Mouse (Mus musculus): ENCODE measurements around the gene Itpkb. TPM values are rescaled to one million over a fixed set of nuclear protein-coding genes. Genes with fewer than 3 reads are reported as not detected.
"Not testable (repeated sequence)": the region's sequence is repeated elsewhere in the genome, so short reads cannot be mapped to it uniquely, and the experiment has no call there.

Itpkb gene
- polyA plus RNA-seq, 1 experiment = 14.9 TPM

DNA sequence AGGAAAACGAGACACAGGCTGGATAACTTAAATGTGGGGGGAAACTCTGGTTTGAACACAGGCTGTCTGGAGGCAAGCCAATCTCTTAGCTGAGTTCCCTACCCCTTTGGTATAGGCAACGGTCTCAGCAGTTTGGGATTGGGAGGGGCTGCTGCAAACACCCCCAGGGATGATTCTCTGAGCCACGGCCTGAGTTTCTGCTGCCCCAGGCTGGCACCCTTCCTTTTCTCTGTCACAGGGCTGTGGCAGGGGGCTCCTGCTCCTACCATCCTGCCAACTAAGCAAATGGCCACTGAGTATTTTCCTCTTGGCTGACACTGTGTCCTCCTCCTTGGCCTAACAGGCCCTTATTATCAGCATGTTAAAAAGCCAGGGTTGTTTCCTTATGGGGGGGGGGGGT is 37.3 kb downstream of the Itpkb start:
- no peak overlapping the region for H3K27ac ChIP-seq (ENCODE audit: insufficient read depth, low read depth, low read length)

DNA sequence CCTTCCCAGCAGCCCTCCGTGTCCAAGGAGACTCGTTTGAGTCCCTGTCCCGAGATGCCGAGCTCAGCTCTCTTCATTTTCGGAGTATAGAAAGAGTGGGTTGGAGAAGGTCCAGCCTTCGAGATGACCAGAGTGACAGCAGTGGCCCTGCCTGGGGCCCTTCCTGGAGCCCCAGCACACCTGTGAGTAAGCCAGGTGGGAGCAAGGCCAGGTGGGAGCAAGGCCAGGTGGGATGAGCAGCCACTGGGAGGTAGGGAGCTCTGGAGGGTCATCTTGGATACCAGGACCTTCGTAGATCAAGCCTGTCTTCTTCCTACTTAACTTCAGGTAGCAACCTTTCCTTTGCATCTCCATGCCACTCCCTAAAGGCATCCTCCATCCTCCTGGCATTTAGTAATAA is 37.8 kb downstream of the Itpkb start:
- WGBS = 83% methylated on average over 7 of the region's 7 CpGs
- Histone ChIP-seq H3K27ac (ENCODE audit: insufficient read depth, low read depth, low read length) (no peak overlapping the region), H3K4me1 (ENCODE audit: control insufficient read depth, insufficient read depth, low read length) (peaks cover 25% of the 10 kb centered on the region), H3K4me3 (ENCODE audit: insufficient read depth, low read depth, low read length) (no peak overlapping the region), H3K27me3 (replicated peaks; ENCODE audit: control insufficient read depth, insufficient read depth, low read length) (no peaks in the 10 kb centered on the region), H3K36me3 (ENCODE audit: control insufficient read depth, insufficient read depth, low read length) (no peaks in the 10 kb centered on the region)
- DNase-seq = no peak
- no peak for TF ChIP-seq POLR2A (IDR thresholded peaks at IDR 0.05; ENCODE audit: low read depth, low read length)
- no peak for TF ChIP-seq CTCF (conservative IDR thresholded peaks at IDR 0.05; ENCODE audit: insufficient read depth, insufficient read length, low read depth, low read length)

More for the DNA sequence above, 37.3 kb downstream of the Itpkb start:
- WGBS = 65% methylated on average over 3 of the region's 3 CpGs
- H3K4me1 ChIP-seq (ENCODE audit: control insufficient read depth, insufficient read depth, low read length) = peaks cover 28% of the 10 kb centered on the region
- DNase-seq = no peak
- TF ChIP-seq CTCF (conservative IDR thresholded peaks at IDR 0.05; ENCODE audit: insufficient read depth, insufficient read length, low read depth, low read length) (no peak), POLR2A (IDR thresholded peaks at IDR 0.05; ENCODE audit: low read depth, low read length) (no peak)
- no peak overlapping the region for H3K4me3 ChIP-seq (ENCODE audit: insufficient read depth, low read depth, low read length)
- H3K36me3 ChIP-seq (ENCODE audit: control insufficient read depth, insufficient read depth, low read length) = no peaks in the 10 kb centered on the region
- H3K27me3 ChIP-seq (replicated peaks; ENCODE audit: control insufficient read depth, insufficient read depth, low read length) = no peaks in the 10 kb centered on the region

DNA sequence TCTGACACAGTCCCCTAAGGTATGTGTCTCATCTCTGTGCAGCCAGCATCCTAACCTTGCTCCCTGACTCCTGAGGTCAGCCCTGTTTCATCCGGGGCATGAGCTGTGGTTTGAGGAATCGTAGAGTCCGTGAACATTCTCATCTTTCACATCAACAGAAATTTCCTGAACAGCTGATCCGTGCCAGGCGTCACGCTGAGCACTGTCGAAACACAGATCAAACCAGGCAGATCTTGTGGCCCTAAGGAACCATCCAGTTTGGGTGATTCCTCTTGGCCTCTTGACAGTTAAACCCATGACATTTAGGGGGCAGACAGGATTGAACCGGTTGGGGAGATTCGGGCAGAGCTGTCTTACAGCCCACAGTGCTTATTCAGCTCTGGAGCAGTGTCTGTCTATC is 38.4 kb downstream of the Itpkb start:
- H3K36me3 ChIP-seq (ENCODE audit: control insufficient read depth, insufficient read depth, low read length) = no peaks in the 10 kb centered on the region
- 48% methylated on average over 9 of the region's 9 CpGs for WGBS
- no peak overlapping the region for H3K4me3 ChIP-seq (ENCODE audit: insufficient read depth, low read depth, low read length)
- H3K27me3 ChIP-seq (replicated peaks; ENCODE audit: control insufficient read depth, insufficient read depth, low read length) = no peaks in the 10 kb centered on the region
- no peak for DNase-seq
- no peak overlapping the region for H3K27ac ChIP-seq (ENCODE audit: insufficient read depth, low read depth, low read length)
- peaks cover 21% of the 10 kb centered on the region for H3K4me1 ChIP-seq (ENCODE audit: control insufficient read depth, insufficient read depth, low read length)
- TF ChIP-seq CTCF (conservative IDR thresholded peaks at IDR 0.05; ENCODE audit: insufficient read depth, insufficient read length, low read depth, low read length) = no peak
- TF ChIP-seq POLR2A (IDR thresholded peaks at IDR 0.05; ENCODE audit: low read depth, low read length) = no peak

DNA sequence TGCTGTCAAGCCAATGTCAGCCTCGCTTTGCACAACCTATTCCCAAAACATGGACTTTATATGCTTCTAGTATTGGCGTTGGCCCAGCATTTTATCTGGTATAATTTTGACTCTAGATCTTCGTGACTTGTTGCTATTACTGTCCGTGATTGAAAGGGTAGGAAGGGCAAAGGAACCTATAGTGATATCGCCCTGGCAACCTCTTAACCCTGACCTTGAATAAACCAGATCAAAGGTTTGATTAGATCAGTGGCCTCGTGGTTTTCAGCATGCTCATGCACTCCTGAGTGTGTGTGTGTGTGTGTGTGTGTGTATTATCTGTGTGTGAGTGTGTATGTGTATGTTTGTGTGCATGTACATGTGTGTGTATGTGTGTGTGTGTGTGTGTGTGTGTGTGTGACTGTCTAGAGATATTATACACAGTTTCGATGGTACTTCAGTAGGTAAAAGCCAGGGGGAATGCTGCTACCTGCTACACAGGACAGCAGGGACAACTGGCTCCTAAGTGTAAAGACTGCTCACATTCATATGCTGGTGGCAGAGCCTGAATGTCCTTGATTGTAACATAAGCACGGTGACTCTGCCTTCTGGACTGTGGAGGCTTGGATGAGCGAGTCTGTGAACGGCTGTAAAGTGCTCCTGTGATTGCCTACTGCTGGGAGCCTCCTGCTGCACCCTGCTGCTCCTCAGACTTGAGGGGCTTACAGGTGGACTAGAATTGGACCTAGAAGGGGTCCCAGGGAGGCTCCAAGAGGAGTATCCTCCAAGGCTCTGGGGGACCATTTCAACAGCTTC is 40.8 kb downstream of the Itpkb start:
- no peak for DNase-seq
- H3K27ac ChIP-seq (ENCODE audit: insufficient read depth, low read depth, low read length) = 0 out of 2 replicates have a peak overlapping the region, but pooled peaks have one; percentile 7
- TF ChIP-seq CTCF (conservative IDR thresholded peaks at IDR 0.05; ENCODE audit: insufficient read depth, insufficient read length, low read depth, low read length) = no peak
- H3K4me1 ChIP-seq (ENCODE audit: control insufficient read depth, insufficient read depth, low read length) = peaks cover 13% of the 10 kb centered on the region
- no peaks in the 10 kb centered on the region for H3K27me3 ChIP-seq (replicated peaks; ENCODE audit: control insufficient read depth, insufficient read depth, low read length)
- H3K4me3 ChIP-seq (ENCODE audit: insufficient read depth, low read depth, low read length) = no peak overlapping the region
- WGBS = 64% methylated on average over 10 of the region's 10 CpGs
- no peaks in the 10 kb centered on the region for H3K36me3 ChIP-seq (ENCODE audit: control insufficient read depth, insufficient read depth, low read length)

DNA sequence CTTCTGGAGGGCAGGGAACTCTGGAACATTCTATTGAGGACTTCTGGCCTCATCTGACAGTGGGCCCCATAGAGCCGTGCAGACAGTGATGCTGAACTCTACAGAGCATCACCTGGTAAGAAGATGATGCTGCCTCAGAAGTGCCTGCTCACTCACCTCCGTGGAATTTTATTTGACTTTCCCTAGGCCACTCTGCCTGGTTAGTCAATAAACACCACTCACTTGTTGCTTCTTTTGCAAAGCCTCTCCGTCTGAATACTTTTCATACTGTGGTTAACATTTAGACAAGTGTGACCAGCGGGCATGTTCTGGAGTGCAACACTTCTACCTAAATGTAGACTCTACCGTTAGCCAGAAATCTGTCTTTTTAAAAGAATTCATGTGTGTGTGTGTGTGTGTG is 42.0 kb downstream of the Itpkb start:
- H3K36me3 ChIP-seq (ENCODE audit: control insufficient read depth, insufficient read depth, low read length); H3K27me3 ChIP-seq (replicated peaks; ENCODE audit: control insufficient read depth, insufficient read depth, low read length); H3K4me3 ChIP-seq (ENCODE audit: insufficient read depth, low read depth, low read length); H3K4me1 ChIP-seq (ENCODE audit: control insufficient read depth, insufficient read depth, low read length); DNase-seq: not testable (repeated sequence)
- 59% methylated on average over 5 of the region's 5 CpGs for WGBS
- H3K27ac ChIP-seq (ENCODE audit: insufficient read depth, low read depth, low read length) = 0 out of 2 replicates have a peak overlapping the region, but pooled peaks have one; percentile 12

DNA sequence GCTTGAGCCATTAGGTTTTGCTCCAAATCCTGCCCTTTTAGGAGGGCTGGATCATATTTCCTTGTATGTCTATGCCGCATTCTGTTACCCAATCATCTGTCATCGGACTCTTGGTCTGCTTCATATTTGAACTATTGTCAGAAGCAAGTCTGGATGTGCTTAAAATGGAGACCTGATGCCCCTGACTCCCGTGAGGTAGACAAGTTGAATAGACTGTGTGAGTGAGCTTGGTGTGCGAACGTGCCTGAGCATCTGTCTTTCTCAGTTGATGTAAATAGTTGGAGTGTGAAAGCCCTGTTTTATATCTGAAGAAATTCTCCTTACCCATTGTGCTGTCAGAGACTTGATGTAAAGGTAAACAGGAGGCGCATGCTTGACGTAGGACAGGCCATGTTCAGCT is 46.3 kb downstream of the Itpkb start:
- WGBS = 85% methylated on average over 7 of the region's 7 CpGs
- Histone ChIP-seq H3K36me3 (ENCODE audit: control insufficient read depth, insufficient read depth, low read length) (no peaks in the 10 kb centered on the region), H3K27me3 (replicated peaks; ENCODE audit: control insufficient read depth, insufficient read depth, low read length) (no peaks in the 10 kb centered on the region), H3K4me3 (ENCODE audit: insufficient read depth, low read depth, low read length) (no peak overlapping the region), H3K4me1 (ENCODE audit: control insufficient read depth, insufficient read depth, low read length) (peaks cover 2% of the 10 kb centered on the region), H3K27ac (ENCODE audit: insufficient read depth, low read depth, low read length) (no peak overlapping the region)
- TF ChIP-seq CTCF (conservative IDR thresholded peaks at IDR 0.05; ENCODE audit: insufficient read depth, insufficient read length, low read depth, low read length) (no peak), POLR2A (IDR thresholded peaks at IDR 0.05; ENCODE audit: low read depth, low read length) (no peak)
- DNase-seq = no peak

DNA sequence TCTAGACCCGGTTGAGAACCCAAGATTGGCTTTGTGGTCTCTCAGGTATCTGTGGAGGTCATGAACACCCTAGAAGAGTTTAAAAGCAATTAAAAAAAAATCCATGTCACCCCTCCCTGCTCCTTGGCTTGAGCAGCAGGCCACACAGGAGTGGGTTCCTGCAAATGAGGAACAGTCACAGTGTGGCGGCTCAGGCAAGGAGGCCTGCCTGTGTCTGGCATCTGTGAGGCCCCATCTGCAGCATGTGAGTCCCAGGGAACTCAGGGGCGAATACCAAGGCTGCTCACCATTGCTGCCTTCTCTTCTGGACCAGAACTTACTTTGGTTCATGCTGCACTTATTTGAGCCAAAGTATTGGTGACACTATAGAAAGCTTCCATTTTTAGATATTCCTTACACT is 49.3 kb downstream of the Itpkb start:
- Histone ChIP-seq H3K27ac (ENCODE audit: insufficient read depth, low read depth, low read length) (no peak overlapping the region), H3K27me3 (replicated peaks; ENCODE audit: control insufficient read depth, insufficient read depth, low read length) (no peaks in the 10 kb centered on the region), H3K4me1 (ENCODE audit: control insufficient read depth, insufficient read depth, low read length) (peaks cover 6% of the 10 kb centered on the region), H3K36me3 (ENCODE audit: control insufficient read depth, insufficient read depth, low read length) (no peaks in the 10 kb centered on the region), H3K4me3 (ENCODE audit: insufficient read depth, low read depth, low read length) (no peak overlapping the region)
- TF ChIP-seq POLR2A (IDR thresholded peaks at IDR 0.05; ENCODE audit: low read depth, low read length) (no peak), CTCF (conservative IDR thresholded peaks at IDR 0.05; ENCODE audit: insufficient read depth, insufficient read length, low read depth, low read length) (no peak)
- WGBS = 87% methylated on average over 3 of the region's 3 CpGs
- no peak for DNase-seq
